Mouse (Mus musculus): ENCODE measurements around the gene Vstm5. TPM values are rescaled to one million over a fixed set of nuclear protein-coding genes. Genes with fewer than 3 reads are reported as not detected.
A peak's percentile ranks its signal among the peaks of the same experiment; 100 is the strongest.

The Vstm5 gene
- polyA plus RNA-seq, 1 experiment from 2014 or later = 1.6 TPM

DNA sequence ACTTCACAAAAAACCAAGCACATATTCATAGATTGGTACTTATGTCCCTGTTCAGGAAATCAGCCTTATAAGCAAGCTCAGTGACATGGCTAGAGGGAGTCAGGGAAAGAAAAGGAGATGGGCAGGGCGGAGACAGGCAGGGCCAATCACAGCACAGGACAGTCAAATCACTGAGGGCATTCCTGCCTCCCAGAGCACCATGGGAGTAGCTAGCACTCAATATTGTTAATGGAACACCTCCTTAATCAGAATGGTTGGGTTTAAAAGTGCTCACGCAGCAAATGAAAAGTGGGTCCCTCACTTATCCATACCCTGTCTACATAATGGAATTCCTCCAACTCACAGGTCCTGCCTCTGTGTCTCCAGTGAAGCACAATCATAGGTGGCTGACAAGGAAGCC, 64.0 kb downstream of the Vstm5 start:
- Histone ChIP-seq H3K4me3 (no peak overlapping the region), H3K9me3 (no peaks in the 10 kb centered on the region), H3K36me3 (peaks cover 8% of the 10 kb centered on the region), H3K27me3 (ENCODE audit: insufficient read depth, poor library complexity, severe bottlenecking) (no peaks in the 10 kb centered on the region), H3K27ac (no peak overlapping the region), H3K4me1 (replicated peaks) (peaks cover 15% of the 10 kb centered on the region)
- WGBS = 68% methylated on average over 2 of the region's 2 CpGs
- DNase-seq (ENCODE audit: low spot score) = no peak

DNA sequence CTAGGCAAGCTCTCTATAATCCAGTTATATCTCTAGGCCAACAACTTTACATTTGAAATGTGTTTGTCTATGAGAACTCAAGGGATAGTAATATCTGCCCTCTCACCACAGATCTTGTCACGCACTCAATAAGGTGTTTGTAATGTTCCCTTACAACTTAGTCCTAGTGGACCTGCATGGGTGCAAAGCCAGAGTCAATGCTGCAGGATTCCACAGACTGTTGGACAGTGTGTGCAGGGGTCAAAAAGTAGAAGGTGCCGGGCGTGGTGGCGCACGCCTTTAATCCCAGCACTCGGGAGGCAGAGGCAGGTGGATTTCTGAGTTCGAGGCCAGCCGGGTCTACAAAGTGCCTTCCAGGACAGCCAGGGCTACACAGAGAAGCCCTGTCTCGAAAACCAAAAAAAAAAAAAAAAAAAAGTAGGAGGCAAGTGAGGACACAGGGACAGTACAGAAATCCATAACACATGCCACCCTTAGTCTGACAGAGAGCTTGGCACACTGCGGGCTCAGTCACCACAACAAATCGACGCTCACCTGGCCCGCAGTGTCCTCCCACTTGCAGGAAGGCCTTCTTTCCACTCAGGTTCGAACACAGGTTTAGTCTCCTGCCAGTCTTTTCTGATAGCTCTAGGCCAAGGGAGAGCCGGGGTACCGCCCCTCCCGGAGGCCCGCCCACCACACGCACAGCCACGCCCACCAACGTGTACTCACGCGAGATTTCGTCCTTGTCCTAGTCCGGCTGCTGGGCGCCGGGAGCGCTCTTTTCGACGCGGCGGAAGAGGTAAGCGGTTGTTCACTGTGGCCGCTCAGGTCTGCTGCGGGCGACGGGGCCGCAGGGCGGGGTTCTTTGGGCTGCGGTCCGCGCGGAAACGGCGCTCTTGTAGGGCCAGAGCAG, 66.9 kb downstream of the Vstm5 start, which contains the start of gene Taf1d:
Gene Taf1d, plus strand, starts transcription at position 712 of the 895 bp plus-strand sequence.
- DNase-seq (ENCODE audit: low spot score) = peak; percentile 95
- Histone ChIP-seq H3K27ac (peak within 1 kb of the TSS; percentile 98), H3K4me1 (replicated peaks) (peaks cover 32% of the 10 kb centered on the region), H3K36me3 (peaks cover 36% of the 10 kb centered on the region), H3K4me3 (peak within 1 kb of the TSS; percentile 88), H3K9me3 (no peaks in the 10 kb centered on the region), H3K27me3 (ENCODE audit: insufficient read depth, poor library complexity, severe bottlenecking) (no peaks in the 10 kb centered on the region)
- 13% methylated on average over 45 of the region's 45 CpGs for WGBS

DNA sequence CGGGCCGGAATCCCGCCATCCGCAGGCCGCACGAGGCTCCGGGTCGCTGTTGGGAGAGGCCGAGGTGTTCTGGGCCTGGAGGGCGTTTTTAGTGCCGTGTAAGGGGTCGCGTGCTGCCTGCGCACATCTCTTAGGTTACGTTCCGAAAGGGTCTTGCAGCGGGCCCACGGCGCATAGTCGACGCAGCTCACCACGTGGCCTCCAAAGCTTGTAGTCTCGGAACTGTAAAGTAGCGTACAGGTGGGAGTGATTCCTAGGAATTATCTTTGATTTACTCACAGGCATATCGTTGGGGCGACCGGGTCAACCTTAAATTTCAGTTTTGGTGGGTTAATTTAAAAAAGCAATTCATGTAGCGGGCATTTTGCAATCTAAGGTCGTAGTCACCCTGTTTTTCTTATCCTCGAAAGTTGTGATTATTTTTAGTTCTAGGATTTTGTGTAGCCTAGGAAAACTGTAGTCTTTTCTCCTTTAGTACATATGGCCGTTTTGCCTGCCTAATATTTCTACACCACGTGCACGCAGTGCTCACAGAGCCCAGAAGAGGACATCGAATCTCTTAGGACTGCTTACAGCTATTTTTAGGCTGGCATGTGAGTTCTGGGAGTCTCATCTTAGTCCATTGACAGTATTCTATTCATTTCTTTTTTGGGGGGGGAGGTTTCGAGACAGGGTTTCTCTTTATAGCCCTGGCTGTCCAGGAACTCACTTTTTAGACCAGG, 67.7 kb downstream of the Vstm5 start, which contains the start of gene 4931406C07Rik:
Gene 4931406C07Rik, minus strand, starts transcription at position 51 of the 722 bp plus-strand sequence.
- peaks cover 45% of the 10 kb centered on the region for H3K36me3 ChIP-seq
- DNase-seq (ENCODE audit: low spot score) = no peak
- H3K4me1 ChIP-seq (replicated peaks) = peaks cover 32% of the 10 kb centered on the region
- H3K27ac ChIP-seq = peak within 1 kb of the TSS; percentile 98
- H3K27me3 ChIP-seq (ENCODE audit: insufficient read depth, poor library complexity, severe bottlenecking) = no peaks in the 10 kb centered on the region
- no peaks in the 10 kb centered on the region for H3K9me3 ChIP-seq
- peak within 1 kb of the TSS; percentile 88 for H3K4me3 ChIP-seq
- under 1% methylated on average over 35 of the region's 35 CpGs for WGBS

DNA sequence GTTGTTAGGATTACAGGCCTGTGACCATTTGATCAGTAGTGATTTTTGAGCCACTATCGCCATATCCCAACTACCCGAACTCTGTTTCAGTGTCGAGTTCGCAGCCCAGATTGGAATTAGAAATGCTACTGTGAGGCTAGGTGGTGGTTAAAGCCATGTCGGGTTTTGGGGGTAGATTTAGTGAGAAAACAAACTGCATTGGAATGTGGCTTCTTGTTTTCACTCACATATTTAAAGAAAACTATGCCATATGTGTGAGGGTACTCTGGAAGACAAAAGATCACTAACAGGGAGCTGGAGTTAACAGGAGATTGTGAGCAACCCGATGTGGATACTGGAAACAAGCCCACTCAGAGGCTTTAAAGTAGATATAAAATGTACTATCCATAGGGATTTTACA, 68.4 kb downstream of the Vstm5 start:
- H3K27ac ChIP-seq = peak overlapping the region; percentile 98
- peaks cover 52% of the 10 kb centered on the region for H3K36me3 ChIP-seq
- peak overlapping the region; percentile 88 for H3K4me3 ChIP-seq
- WGBS = 9% methylated on average over 6 of the region's 6 CpGs
- DNase-seq (ENCODE audit: low spot score) = peak; percentile 10
- H3K4me1 ChIP-seq (replicated peaks) = peaks cover 32% of the 10 kb centered on the region
- no peaks in the 10 kb centered on the region for H3K27me3 ChIP-seq (ENCODE audit: insufficient read depth, poor library complexity, severe bottlenecking)
- H3K9me3 ChIP-seq = no peaks in the 10 kb centered on the region

DNA sequence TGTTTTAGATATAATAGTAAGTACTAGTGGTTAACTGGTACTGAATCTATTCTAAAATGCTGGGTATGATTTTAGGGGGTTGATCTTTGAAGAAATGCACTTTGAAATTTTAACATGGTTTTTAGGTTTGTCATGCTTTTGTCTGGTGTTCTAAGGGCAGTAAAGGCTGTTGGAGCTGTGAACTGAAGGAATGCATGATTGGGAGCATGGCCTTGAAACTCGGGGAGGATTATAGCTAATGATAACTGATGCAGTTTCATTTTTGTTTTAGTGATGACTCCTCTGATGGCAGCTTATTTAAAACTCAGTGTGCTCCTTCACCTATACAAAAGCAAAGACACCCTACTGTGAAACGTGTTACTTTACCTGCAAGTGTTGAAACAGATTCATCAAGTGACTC, 69.4 kb downstream of the Vstm5 start:
- peak overlapping the region; percentile 88 for H3K4me3 ChIP-seq
- WGBS = 65% methylated on average over 2 of the region's 2 CpGs
- H3K36me3 ChIP-seq = peaks cover 61% of the 10 kb centered on the region

More for the DNA sequence above, 69.4 kb downstream of the Vstm5 start:
- DNase-seq (ENCODE audit: low spot score) = no peak
- Histone ChIP-seq H3K27ac (no peak overlapping the region), H3K27me3 (ENCODE audit: insufficient read depth, poor library complexity, severe bottlenecking) (no peaks in the 10 kb centered on the region), H3K4me1 (replicated peaks) (peaks cover 32% of the 10 kb centered on the region), H3K9me3 (no peaks in the 10 kb centered on the region)

Other genes starting within 250 kb of the Vstm5 start
- gene Panx1, start 193.6 kb upstream of the Vstm5 start, polyA plus RNA-seq (2016; fragmentation: Nextera tagmentation; extraction: Ambion mirVana) = 81.5 and 99.5 TPM in 2 replicates
- gene Hephl1, start 126.9 kb upstream of the Vstm5 start, polyA plus RNA-seq (2016; fragmentation: Nextera tagmentation; extraction: Ambion mirVana) = not detected in 2 replicates
- gene Med17, start 40.9 kb downstream of the Vstm5 start, polyA plus RNA-seq (2016; fragmentation: Nextera tagmentation; extraction: Ambion mirVana) = 37.6 and 42.4 TPM in 2 replicates
- gene Taf1d, start 67.2 kb downstream of the Vstm5 start, polyA plus RNA-seq (2016; fragmentation: Nextera tagmentation; extraction: Ambion mirVana) = 53.6 and 83.4 TPM in 2 replicates
- gene 4931406C07Rik, start 67.4 kb downstream of the Vstm5 start, polyA plus RNA-seq (2016; fragmentation: Nextera tagmentation; extraction: Ambion mirVana) = 5.5 and 5.6 TPM in 2 replicates
- gene Cep295, start 118.7 kb downstream of the Vstm5 start, polyA plus RNA-seq (2016; fragmentation: Nextera tagmentation; extraction: Ambion mirVana) = 16.9 and 22.5 TPM in 2 replicates

Measured in hindbrain, embryonic 10.5 days (tissue).